Mouse (Mus musculus): Measurements from ENCODE around the gene Pemt.

Pemt gene

DNA sequence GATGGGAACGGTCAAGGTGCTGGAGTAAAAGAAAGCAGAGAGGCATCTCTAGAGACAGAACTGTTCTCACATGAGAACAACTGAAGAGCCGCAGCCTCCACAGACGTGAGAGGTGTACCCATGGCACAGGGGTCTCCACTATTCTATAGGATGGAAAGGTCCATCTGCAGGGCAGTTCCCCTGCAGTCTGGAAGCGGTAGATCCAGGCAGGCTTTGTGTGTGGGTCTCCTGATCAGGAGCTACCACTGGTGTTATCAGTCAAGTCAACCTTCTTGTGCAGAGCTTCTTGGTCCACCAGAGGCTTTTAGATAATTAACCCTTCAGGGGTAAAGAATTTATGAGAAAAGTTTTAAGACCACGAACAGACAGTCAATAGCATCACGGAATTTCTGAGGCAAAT lies 10.2 kb upstream of the Pemt start:
- no peak for DNase-seq (ENCODE audit: low spot score)

GRCm38 (mm10) chr11:60048841-60049240 lies 2.6 kb upstream of the Pemt start:
- DNase-seq (ENCODE audit: low spot score), result no peak

- DNase-seq (ENCODE audit: low spot score), result no peak
Measured at GRCm38 (mm10) chr11:60045676-60046057, 622 bp downstream of the Pemt start.

DNA sequence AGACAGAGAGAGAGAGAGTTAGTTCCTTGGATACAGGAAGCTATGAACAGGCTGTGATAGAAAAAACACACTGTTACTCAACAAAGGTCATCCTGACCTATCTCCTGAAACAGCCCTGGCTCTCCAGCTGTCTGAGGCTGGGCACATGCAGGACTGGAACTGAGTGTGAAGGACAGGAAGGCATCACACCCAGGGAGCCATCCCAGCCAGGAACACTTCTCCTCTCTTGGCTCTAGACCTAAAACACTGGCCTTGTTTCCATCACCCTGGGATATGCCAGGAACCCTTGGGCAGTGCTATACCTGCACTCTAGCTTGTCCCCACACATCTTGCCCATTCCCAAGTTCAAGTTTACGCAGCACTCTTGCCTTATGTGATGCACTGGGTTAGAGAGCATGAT lies 1.5 kb downstream of the Pemt start:
- DNase-seq (ENCODE audit: low spot score), result no peak

DNA sequence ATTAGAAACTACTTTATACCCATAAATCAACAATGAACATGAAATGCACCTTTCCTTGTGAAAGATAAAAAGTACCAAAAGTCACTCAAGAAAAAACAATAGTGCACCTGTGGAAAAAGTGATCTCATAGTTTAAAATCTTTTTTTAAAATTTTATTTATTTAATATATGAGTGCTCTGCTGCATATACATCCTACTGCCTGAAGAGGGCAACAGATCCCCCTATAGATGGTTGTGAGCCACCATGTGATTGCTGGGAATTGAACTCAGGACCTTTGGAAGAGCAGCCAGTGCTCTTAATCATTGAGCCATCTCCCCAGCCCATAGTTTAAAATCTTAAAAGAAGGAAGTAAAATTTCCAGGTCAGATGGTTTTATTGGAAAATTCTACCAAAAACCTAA lies 4.0 kb downstream of the Pemt start:
- DNase-seq (ENCODE audit: low spot score), result no peak

DNA sequence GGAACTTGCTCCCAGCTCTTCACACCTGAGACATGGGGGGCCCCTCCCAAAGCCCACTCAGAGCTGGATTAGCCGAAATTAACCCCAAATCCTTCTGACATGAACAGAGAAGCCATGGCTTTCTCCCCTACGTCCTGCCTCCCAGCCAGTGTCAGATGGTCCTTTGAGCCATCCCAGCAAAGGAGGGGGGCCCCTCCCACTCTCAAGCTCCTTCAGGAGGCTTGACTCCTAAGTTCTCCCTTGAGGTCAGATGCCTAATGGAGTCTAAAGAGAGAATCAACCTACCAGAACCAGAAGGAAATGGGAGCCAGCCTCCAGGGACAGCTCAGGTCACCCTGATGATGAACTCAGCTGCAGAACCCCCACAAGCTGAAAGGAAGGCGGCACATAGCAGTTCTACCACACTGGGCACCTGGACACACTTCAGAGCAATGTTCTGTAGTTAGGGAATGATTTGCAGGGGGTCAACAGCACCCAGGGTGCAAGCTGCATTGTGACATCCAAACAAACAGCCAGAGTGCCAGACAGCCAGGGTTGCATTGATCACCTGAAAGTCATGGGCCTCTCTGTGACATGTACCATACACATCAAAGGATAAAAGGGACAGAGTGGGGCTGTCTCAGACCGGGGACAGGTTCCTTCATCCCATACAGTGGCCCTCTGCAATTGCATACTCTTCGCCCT lies 9.6 kb downstream of the Pemt start:
- no peak for DNase-seq (ENCODE audit: low spot score)

DNA sequence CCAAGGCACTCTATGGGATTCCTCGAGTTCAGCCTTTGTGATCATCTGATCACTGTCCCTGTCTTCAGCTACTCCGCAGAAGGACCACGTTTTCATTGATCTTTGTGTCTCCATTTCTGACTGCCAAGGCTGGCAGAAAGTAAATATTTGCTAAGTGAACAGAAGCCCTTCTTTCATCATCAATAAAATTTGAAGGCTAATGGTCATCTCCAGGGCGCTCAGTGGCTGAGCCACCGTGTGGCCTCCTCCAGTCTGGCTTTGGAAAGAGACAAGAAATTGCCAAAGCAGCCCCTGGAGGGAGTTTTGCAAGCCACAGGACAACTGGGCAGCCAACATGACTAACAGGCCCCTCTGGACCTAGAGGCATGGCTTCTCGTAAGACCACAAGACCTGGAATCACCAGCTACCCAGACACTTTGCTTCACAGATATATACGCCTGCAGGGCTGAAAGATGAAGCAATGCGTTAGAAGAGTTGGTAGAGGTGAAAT lies 11.3 kb downstream of the Pemt start:
- no peak for DNase-seq (ENCODE audit: low spot score)

DNA sequence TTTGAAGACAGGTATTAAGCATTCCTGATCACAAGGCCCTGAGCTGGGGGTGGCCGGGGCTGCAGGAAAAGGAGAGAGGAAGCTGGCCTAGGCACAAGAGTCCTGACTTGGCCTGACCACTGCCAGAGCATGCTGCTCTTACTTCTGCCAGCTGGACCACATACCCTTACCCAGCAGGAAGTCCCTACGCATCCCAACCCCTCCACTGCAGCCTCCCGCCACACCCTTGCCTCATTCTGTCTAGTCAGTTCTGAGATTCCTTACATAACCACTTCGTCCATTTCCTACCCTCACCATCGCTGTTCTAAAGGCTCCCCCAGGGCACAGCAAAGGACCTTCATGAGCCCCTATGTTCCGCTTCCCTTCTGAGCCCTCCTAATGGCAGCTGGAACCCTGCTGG lies 12.0 kb downstream of the Pemt start:
- no peak for DNase-seq (ENCODE audit: low spot score)

DNA sequence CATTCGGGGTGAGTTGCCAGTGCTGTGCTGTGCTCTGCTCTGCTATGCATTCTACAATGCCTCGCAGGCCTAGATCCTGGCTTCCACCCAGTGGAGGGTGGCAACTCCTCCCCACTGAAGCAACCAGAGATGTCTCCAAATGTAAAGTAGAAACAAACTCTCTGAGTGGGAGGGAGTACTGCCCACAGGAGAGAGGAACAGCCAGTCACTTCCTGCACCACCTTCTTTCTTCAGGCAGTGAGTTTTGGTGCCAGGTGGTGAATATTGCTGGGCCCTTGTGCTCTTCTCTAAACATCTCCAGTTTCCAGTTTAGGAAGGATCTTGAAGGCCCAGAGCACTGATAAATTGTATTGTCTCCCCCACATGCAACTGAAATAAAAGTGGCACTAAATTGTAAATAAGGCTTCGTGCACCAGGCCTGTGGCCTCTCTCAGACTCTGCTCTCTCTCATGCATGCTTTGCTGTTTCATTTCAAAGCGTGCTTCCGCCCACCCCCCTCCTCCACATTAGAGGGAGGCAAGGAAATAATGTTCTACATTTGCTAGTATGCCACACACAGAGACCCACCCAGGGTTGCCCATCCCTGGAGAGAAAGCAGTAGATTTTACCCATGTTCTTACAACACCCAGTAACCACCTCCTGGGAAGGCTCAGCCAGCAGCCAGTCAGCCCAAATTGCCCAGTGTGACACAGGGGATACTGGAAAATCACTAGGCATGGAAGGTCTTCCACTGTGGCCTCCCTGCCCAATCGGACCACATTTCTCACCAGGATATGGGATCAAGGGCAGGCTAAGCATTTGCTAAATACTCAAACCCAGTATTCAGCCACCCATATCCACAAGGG lies 13.5 kb downstream of the Pemt start:
- peak; percentile 24 for DNase-seq (ENCODE audit: low spot score)

DNA sequence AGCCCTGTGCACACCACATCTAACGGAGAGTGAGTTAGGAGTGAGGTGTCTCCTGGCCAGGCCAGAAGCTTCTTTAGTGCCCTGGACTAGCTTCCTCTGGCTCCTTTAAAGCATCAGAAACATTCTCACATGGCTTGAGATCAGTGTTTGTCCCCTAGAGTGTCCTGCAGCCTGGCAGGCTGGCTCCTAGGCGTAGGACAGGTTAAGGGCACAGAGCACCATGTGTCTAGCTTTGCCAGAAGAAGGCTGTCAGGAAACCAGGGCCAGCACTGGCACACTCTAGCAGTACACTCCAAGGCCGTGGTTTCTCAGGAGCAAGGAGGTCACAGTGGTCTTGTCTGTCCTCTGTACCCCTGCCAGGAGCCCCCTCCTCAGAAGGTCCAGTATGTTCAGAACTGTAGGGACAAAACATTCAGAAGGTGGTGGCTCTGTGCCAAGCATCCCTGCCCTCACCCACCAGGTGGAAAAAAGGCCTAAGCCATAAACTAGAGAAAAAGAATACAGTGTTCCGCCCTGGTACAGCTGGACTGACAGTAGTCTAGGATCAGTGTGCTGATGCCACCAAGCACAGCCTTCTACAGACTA lies 15.4 kb downstream of the Pemt start:
- DNase-seq (ENCODE audit: low spot score), result no peak

GRCm38 (mm10) chr11:60029976-60030375 lies 16.3 kb downstream of the Pemt start:
- DNase-seq (ENCODE audit: low spot score), result no peak

DNA sequence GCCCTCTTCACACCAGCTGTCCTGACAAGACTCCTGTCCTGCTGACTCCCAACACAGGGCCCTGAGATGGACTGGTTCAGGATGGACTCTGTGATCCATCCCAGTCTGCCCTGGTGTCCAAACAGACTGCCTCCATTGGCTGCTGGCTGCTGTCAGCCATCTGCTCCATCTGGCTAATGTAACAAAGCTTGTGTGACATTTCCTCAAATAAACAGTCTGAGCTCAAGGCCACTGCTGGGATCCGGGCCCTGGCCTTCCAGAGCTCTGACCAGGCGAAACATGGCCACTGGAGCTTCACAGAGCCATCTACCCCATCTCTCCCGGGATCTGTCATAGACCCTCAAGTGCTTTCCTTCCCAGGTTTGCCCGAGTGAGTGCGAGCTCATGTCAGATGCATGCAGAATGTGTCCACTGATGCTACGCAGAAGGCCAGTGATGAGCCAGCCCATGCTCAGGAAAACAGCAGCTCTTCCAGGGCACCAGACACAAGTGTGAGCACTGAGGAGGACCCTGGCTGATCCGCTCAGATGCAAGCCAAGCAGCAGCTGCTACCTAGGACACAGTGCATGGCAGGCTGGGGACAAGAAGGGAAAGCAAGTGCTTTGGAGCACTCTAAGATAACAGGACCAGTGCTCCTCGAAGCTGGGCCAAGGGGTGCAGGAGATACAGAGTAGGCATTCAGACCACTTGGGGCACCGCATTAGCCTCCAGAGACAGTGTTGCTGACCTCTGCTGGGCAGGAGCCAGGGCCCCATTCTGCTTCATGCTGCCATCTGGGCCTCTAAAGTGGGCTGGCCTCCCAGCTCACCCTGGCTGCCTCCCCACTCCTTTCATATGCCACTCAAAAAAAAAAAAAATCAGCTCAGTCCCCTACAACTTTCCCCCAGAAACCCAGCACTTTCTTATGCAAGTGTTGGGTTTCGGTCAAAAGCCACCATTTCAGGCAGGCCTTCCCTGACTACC lies 18.1 kb downstream of the Pemt start:
- DNase-seq (ENCODE audit: low spot score), result no peak

- peak; percentile 86 for DNase-seq (ENCODE audit: low spot score)
Measured at GRCm38 (mm10) chr11:60027272-60027671, 19.0 kb downstream of the Pemt start.

- DNase-seq (ENCODE audit: low spot score), result no peak
Measured at GRCm38 (mm10) chr11:60026166-60026565, 20.1 kb downstream of the Pemt start.

DNA sequence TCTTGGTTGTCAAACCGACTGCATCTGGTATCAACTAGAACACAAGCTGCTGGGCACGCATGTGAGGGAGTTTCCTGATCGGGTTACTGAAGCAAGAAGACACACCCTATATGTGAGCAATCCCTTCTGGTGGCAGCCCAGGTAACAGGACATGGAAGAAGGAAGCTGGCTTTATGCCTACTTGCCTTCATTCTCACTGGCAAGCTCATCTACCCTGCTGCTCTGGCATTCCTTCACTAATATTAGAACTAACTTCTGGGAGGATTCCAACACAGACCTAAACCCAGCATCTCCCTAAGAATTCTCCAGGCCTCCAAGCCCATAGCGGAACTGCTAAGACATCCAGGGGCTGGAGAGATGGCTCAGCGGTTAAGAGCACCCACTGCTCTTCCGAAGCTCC lies 25.1 kb downstream of the Pemt start:
- DNase-seq (ENCODE audit: low spot score), result no peak

DNA sequence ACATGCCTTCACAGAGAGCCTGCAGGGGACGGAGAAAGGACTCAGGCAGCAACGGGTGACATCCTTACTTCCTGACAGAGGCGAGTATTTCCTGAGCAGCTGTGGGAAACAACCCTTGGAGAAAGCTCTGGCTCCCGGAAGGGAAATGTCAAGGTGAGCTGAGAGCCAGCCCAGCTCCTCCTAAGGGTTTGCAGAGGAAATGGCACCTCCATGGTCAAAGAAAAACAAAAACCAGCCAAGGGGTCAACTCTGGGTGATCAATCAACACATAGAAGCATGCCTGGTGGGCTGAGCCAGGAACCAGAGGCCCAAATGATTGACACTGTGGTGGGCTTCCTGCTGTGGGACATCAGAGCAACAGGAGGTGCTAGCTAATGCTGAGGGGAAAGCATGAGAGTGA lies 29.6 kb downstream of the Pemt start:
- no peak for DNase-seq (ENCODE audit: low spot score)

GRCm38 (mm10) chr11:60011516-60011915 lies 34.8 kb downstream of the Pemt start:
- no peak for DNase-seq (ENCODE audit: low spot score)

DNA sequence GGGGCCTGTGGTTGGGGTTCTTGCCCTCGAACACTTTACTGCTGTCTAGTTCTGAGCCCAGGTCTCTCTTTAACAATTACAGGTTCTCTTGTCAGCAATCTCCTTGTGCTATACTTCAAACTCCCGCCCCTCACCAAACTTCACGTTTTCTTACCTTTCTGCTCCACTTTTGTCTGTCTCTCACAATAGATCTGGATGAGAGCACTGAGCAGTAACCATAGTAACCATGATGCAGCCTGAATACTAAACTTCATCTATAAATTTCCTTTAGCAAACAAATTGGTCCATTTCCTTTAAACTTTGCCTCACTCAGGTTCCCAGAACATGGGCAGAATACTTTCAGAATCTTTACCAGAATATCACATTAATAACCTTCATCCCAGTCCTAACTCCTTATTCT lies 36.8 kb downstream of the Pemt start:
- no peak for DNase-seq (ENCODE audit: low spot score)

- no peak for DNase-seq (ENCODE audit: low spot score)
Measured at GRCm38 (mm10) chr11:60005866-60006265, 40.4 kb downstream of the Pemt start.

- DNase-seq (ENCODE audit: low spot score), result no peak
Measured at GRCm38 (mm10) chr11:60004716-60005115, 41.6 kb downstream of the Pemt start.

- no peak for DNase-seq (ENCODE audit: low spot score)
Measured at GRCm38 (mm10) chr11:60003811-60004210, 42.5 kb downstream of the Pemt start.

All from urinary bladder, postnatal 14 days (tissue).